Mouse (Mus musculus): ENCODE results near the gene Spp2. TPM values are rescaled to one million over a fixed set of nuclear protein-coding genes. Genes with fewer than 3 reads are reported as not detected.
A peak's percentile ranks its signal among the peaks of the same experiment; 100 is the strongest.

Gene Spp2
- polyA plus RNA-seq, 2 experiments: 1.6 TPM; not detected in 1

DNA sequence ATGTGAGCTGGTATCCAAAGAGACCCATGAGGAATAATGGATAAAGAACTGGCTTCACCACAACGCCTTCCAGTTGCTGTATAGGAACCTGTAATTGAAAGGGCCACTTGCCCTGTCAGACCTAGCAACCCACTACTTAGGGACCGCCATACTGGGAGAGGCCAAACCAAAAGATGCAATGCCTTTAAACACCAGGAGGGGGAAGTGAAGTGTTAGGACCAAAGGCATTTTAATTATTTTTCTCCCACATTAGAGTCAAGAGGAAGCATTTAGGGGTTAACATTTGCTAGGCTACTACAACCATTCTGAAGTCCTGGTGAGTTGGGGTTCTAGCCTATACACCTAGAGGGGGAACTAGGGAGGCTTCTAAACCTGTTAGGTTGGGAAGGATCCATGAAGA is 67.1 kb downstream of the Spp2 start:
- no peak for ATAC-seq (ENCODE audit: low FRiP score, low read depth)
- H3K9me3 ChIP-seq (ENCODE audit: control insufficient read depth, low read length): no peaks in the 10 kb centered on the region
- peaks cover 21% of the 10 kb centered on the region for H3K4me1 ChIP-seq (ENCODE audit: control insufficient read depth, insufficient read depth, low read length)
- H3K36me3 ChIP-seq (ENCODE audit: control insufficient read depth, insufficient read depth, low read length): no peaks in the 10 kb centered on the region
- H3K4me3 ChIP-seq (replicated peaks; ENCODE audit: low read length): no peak overlapping the region
- no peak overlapping the region for H3K4me2 ChIP-seq (replicated peaks; ENCODE audit: low read depth, low read length, severe bottlenecking)
- WGBS: 47% methylated on average over 2 of the region's 2 CpGs
- no peak overlapping the region for H3K27ac ChIP-seq (replicated peaks; ENCODE audit: low read depth, low read length)
- H3K27me3 ChIP-seq (ENCODE audit: control insufficient read depth, insufficient read depth, low read length): no peaks in the 10 kb centered on the region
- no peak for TF ChIP-seq POLR2A (IDR thresholded peaks at IDR 0.05; ENCODE audit: borderline replicate concordance, extremely low read depth, insufficient read depth, insufficient read length)
- no peak overlapping the region for H3K9ac ChIP-seq (ENCODE audit: low read depth, low read length, severe bottlenecking)
- no peak for DNase-seq (ENCODE audit: low spot score)

DNA sequence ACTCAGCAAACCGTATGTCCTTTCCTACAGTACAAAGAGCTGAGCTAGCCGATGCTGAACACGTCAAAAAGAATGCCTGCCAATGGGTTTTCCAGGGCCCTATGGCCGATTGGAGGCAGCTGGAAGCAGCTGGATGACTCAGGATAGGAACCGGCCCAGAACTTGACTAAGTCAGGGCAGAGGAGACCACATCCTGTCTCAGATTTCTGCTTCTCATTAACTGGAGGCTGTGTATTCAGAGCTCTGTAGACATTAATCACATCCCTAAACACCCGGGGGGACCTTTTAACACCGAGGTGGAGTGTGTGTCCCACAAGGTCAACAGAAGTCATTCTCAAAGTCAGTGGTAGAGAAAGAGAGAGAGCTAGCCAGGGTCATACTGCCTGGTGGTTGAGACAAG is 67.8 kb downstream of the Spp2 start:
- no peak overlapping the region for H3K4me2 ChIP-seq (replicated peaks; ENCODE audit: low read depth, low read length, severe bottlenecking)
- peak; percentile 76 for DNase-seq (ENCODE audit: low spot score)
- no peak for TF ChIP-seq POLR2A (IDR thresholded peaks at IDR 0.05; ENCODE audit: borderline replicate concordance, extremely low read depth, insufficient read depth, insufficient read length)
- H3K36me3 ChIP-seq (ENCODE audit: control insufficient read depth, insufficient read depth, low read length): no peaks in the 10 kb centered on the region
- H3K4me3 ChIP-seq (replicated peaks; ENCODE audit: low read length): no peak overlapping the region
- H3K27ac ChIP-seq (replicated peaks; ENCODE audit: low read depth, low read length): no peak overlapping the region
- peaks cover 21% of the 10 kb centered on the region for H3K4me1 ChIP-seq (ENCODE audit: control insufficient read depth, insufficient read depth, low read length)
- no peaks in the 10 kb centered on the region for H3K9me3 ChIP-seq (ENCODE audit: control insufficient read depth, low read length)
- peak; percentile 57 for ATAC-seq (ENCODE audit: low FRiP score, low read depth)
- no peak overlapping the region for H3K9ac ChIP-seq (ENCODE audit: low read depth, low read length, severe bottlenecking)
- 7% methylated on average over 7 of the region's 7 CpGs for WGBS
- no peaks in the 10 kb centered on the region for H3K27me3 ChIP-seq (ENCODE audit: control insufficient read depth, insufficient read depth, low read length)

DNA sequence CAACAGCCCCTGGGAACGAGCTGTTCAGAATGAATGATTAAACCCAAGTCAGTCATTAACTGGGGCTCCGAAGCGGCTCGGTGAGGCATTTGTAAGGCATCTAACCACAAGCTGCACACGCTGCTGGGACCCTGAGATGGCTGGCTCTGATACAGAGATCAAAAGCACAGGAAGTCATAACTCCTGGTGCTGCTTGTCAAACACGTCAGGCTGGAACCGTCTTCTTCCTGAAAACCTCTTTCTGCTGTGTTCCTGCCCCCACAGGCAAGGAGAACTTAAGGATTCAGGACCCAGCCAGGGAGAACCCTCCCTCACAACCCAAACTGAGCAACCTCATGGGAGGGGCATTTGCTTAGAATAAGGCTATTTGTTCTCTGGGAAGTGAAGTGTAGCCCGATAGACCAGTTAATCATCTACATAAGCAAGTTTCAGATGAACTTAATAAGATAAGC is 68.8 kb downstream of the Spp2 start:
- Histone ChIP-seq H3K27ac (replicated peaks; ENCODE audit: low read depth, low read length) (no peak overlapping the region), H3K9ac (ENCODE audit: low read depth, low read length, severe bottlenecking) (no peak overlapping the region)
- DNase-seq (ENCODE audit: low spot score): peak; percentile 69

More for the DNA sequence above, 68.8 kb downstream of the Spp2 start:
- no peak overlapping the region for H3K4me3 ChIP-seq (replicated peaks; ENCODE audit: low read length)
- no peaks in the 10 kb centered on the region for H3K9me3 ChIP-seq (ENCODE audit: control insufficient read depth, low read length)
- ATAC-seq (ENCODE audit: low FRiP score, low read depth): no peak
- TF ChIP-seq POLR2A (IDR thresholded peaks at IDR 0.05; ENCODE audit: borderline replicate concordance, extremely low read depth, insufficient read depth, insufficient read length): no peak
- no peaks in the 10 kb centered on the region for H3K27me3 ChIP-seq (ENCODE audit: control insufficient read depth, insufficient read depth, low read length)
- no peaks in the 10 kb centered on the region for H3K36me3 ChIP-seq (ENCODE audit: control insufficient read depth, insufficient read depth, low read length)
- H3K4me1 ChIP-seq (ENCODE audit: control insufficient read depth, insufficient read depth, low read length): peaks cover 21% of the 10 kb centered on the region
- no peak overlapping the region for H3K4me2 ChIP-seq (replicated peaks; ENCODE audit: low read depth, low read length, severe bottlenecking)
- WGBS: 4% methylated on average over 8 of the region's 8 CpGs

Other genes starting within 250 kb of the Spp2 start
- 0.08 and 0.19 TPM in 2 replicates for gene Ugt1a5, start 240.9 kb upstream of the Spp2 start, polyA plus RNA-seq (2012; rRNA removed)
- not detected in 2 replicates for gene Ugt1a5, start 240.9 kb upstream of the Spp2 start, polyA plus RNA-seq (2014; fragmentation: Nextera tagmentation; extraction: Ambion mirVana)
- 0.04 and 0.08 TPM in 2 replicates for gene Ugt1a2, start 206.4 kb upstream of the Spp2 start, polyA plus RNA-seq (2012; rRNA removed)
- gene Ugt1a2, start 206.4 kb upstream of the Spp2 start, polyA plus RNA-seq (2014; fragmentation: Nextera tagmentation; extraction: Ambion mirVana): not detected in 2 replicates
- 9.1 and 10.2 TPM in 2 replicates for gene Dnajb3, start 201.2 kb upstream of the Spp2 start, polyA plus RNA-seq (2012; rRNA removed)
- 9.4 and 10.5 TPM in 2 replicates for gene Dnajb3, start 201.2 kb upstream of the Spp2 start, polyA plus RNA-seq (2014; fragmentation: Nextera tagmentation; extraction: Ambion mirVana)
- gene Ugt1a1, start 195.0 kb upstream of the Spp2 start, polyA plus RNA-seq (2012; rRNA removed): 1.5 and 2.3 TPM in 2 replicates
- gene Ugt1a1, start 195.0 kb upstream of the Spp2 start, polyA plus RNA-seq (2014; fragmentation: Nextera tagmentation; extraction: Ambion mirVana): 4.3 and 5.8 TPM in 2 replicates
- gene Mroh2a, start 180.0 kb upstream of the Spp2 start, polyA plus RNA-seq (2012; rRNA removed): 0.15 and 0.20 TPM in 2 replicates
- gene Mroh2a, start 180.0 kb upstream of the Spp2 start, polyA plus RNA-seq (2014; fragmentation: Nextera tagmentation; extraction: Ambion mirVana): 1.7 and 2.2 TPM in 2 replicates
- 277 and 360 TPM in 2 replicates for gene Hjurp, start 129.3 kb upstream of the Spp2 start, polyA plus RNA-seq (2012; rRNA removed)
- 139 and 150 TPM in 2 replicates for gene Hjurp, start 129.3 kb upstream of the Spp2 start, polyA plus RNA-seq (2014; fragmentation: Nextera tagmentation; extraction: Ambion mirVana)
- gene Trpm8, start 129.3 kb upstream of the Spp2 start, polyA plus RNA-seq (2012; rRNA removed): not detected in 2 replicates
- not detected in 2 replicates for gene Trpm8, start 129.3 kb upstream of the Spp2 start, polyA plus RNA-seq (2014; fragmentation: Nextera tagmentation; extraction: Ambion mirVana)
- 0.05 TPM in 1 of 2 replicates, not detected in the other for gene Glrp1, start 103.1 kb downstream of the Spp2 start, polyA plus RNA-seq (2012; rRNA removed)
- not detected in 2 replicates for gene Glrp1, start 103.1 kb downstream of the Spp2 start, polyA plus RNA-seq (2014; fragmentation: Nextera tagmentation; extraction: Ambion mirVana)

Data from limb, embryonic 14.5 days (tissue).